Mouse (Mus musculus) monocyte, adult 2 months (primary cell): ENCODE data around the gene Shbg.

Source experiments
- DNase-seq, 2 experiments: peaks; one replicate each; pipeline ENCODE4 v3.0.0; 2022; ENCODE audit warnings: low spot score in 2 of 2, low read depth in 1 of 2

Shbg gene

GRCm38 (mm10) chr11:69617805-69618204, at the start of gene Shbg:
TSS of gene Shbg (minus strand) at chr11:69617905.
- DNase-seq: no peak

GRCm38 (mm10) chr11:69666665-69667005, 48.9 kb upstream of the Shbg start:
- DNase-seq: no peak

- peak; percentile 91 to 95 for DNase-seq
These were observed 48.4 kb upstream of the Shbg start, which contains the start of gene Cd68 for GRCm38 (mm10) chr11:69665961-69666664. TSS of gene Cd68 (minus strand) at chr11:69666153.

- DNase-seq: no peak
These were observed 47.8 kb upstream of the Shbg start for GRCm38 (mm10) chr11:69665457-69665960.

- DNase-seq: no peak
These were observed 47.1 kb upstream of the Shbg start for GRCm38 (mm10) chr11:69664841-69665240.

GRCm38 (mm10) chr11:69663795-69664194, 46.1 kb upstream of the Shbg start:
- no peak for DNase-seq

- no peak for DNase-seq
These were observed 45.4 kb upstream of the Shbg start for GRCm38 (mm10) chr11:69662967-69663671.

GRCm38 (mm10) chr11:69662213-69662966, 44.7 kb upstream of the Shbg start, which contains the start of gene Mpdu1:
TSS of gene Mpdu1 (minus strand) at chr11:69662642.
- DNase-seq: peak; percentile 94 to 95

- DNase-seq: no peak
These were observed 43.6 kb upstream of the Shbg start for GRCm38 (mm10) chr11:69661221-69661881.

GRCm38 (mm10) chr11:69657462-69657881, 39.8 kb upstream of the Shbg start:
- DNase-seq: no peak

GRCm38 (mm10) chr11:69656617-69657461, 39.1 kb upstream of the Shbg start:
- no peak for DNase-seq

GRCm38 (mm10) chr11:69656065-69656455, 38.4 kb upstream of the Shbg start:
- no peak for DNase-seq

GRCm38 (mm10) chr11:69655264-69656064, 37.8 kb upstream of the Shbg start, which contains the start of gene Sox15:
TSS of gene Sox15 (plus strand) at chr11:69655314.
- DNase-seq: no peak

- DNase-seq: no peak
These were observed 37.1 kb upstream of the Shbg start for GRCm38 (mm10) chr11:69654760-69655159.

- no peak for DNase-seq
These were observed 35.7 kb upstream of the Shbg start for GRCm38 (mm10) chr11:69653399-69653798.

- no peak for DNase-seq
These were observed 28.2 kb upstream of the Shbg start for GRCm38 (mm10) chr11:69645860-69646259.

- DNase-seq: no peak
These were observed 17.8 kb upstream of the Shbg start for GRCm38 (mm10) chr11:69635471-69635870.

GRCm38 (mm10) chr11:69633128-69633866, 15.6 kb upstream of the Shbg start:
- no peak for DNase-seq
